Mouse (Mus musculus): ENCODE results near the gene Gm4302.
"Not testable (repeated sequence)": the region's sequence is repeated elsewhere in the genome, so short reads cannot be mapped to it uniquely, and the experiment has no call there.

Gm4302 gene

DNA sequence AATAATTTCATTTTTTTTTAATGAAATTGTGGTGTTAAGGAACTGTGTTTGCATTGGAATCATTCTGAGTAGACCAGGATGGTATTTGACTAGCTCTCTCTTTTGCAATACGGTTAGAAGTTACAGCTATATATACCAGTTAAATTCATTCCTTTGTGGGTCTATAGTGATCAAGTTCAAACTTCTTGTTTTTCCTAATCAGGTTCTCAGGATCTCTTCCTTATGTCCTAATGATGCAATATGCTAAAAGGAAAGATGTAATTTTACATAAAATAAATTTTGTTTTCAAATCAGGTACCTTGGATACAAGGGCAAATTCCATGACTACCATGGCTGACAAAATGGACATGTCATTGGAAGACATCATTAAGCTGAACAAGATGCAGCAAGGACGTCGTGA, at the start of gene Gm4302:
Gene Gm4302 (plus strand): TSS at position 301 of the 400 bp plus-strand sequence.
- DNase-seq (ENCODE audit: low read depth, low spot score) = not testable (repeated sequence)

DNA sequence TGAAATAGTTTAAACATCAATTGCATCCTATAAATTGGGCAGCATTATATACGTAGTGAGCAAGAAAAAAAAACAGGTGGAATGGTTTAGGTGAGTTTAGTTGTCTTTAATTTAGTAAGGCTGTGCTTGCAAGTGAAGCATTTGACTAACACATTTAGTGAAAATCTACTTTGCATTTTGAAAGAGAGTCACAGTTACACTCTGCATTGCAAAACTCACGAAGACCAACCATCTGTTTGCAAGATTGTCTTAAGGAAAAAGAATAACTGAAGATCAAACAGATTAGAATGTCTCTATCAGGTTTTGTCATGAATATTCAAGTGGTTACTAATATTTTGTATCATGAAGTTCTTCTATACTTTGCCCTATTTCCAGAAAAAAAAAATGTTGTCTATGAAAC, 44.5 kb upstream of the Gm4302 start:
- DNase-seq (ENCODE audit: low read depth, low spot score) = no peak

DNA sequence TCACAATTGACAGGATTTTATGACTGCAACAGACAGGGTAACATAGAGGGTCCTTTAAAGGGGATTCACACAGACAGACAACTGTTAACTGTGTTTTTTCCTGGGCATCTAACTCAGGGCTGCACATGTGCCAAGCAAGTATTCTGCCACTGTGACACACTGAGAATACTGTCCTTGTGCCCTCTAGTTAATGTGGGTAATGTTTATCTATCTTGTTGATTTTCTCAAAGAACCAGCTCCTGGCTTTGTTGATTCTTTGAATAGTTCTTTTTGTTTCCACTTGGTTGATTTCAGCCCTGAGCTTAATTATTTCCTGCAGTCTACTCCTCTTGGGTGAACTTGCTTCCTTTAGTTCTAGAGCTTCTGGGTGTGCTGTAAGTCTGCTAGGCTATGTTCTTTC, 40.5 kb upstream of the Gm4302 start:
- DNase-seq (ENCODE audit: low read depth, low spot score) = not testable (repeated sequence)

DNA sequence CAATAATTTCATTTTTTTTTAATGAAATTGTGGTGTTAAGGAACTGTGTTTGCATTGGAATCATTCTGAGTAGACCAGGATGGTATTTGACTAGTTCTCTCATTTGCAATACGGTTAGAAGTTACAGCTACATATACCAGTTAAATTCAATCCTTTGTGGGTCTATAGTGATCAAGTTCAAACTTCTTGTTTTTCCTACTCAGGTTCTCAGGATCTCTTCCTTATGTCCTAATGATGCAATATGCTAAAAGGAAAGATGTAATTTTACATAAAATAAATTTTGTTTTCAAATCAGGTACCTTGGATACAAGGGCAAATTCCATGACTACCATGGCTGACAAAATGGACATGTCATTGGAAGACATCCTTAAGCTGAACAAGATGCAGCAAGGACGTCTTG, 5.3 kb upstream of the Gm4302 start, which contains the start of gene Gm4301:
Gene Gm4301 (plus strand): TSS at position 301 of the 400 bp plus-strand sequence.
- not testable (repeated sequence) for DNase-seq (ENCODE audit: low read depth, low spot score)

DNA sequence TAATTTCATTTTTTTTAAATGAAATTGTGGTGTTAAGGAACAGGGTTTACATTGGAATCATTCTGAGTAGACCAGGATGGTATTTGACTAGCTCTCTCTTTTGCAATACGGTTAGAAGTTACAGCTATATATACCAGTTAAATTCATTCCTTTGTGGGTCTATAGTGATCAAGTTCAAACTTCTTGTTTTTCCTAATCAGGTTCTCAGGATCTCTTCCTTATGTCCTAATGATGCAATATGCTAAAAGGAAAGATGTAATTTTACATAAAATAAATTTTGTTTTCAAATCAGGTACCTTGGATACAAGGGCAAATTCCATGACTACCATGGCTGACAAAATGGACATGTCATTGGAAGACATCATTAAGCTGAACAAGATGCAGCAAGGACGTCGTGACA, 5.0 kb downstream of the Gm4302 start, which contains the start of gene Gm4303:
Gene Gm4303 (plus strand): TSS at position 301 of the 400 bp plus-strand sequence.
- DNase-seq (ENCODE audit: low read depth, low spot score) = not testable (repeated sequence)

DNA sequence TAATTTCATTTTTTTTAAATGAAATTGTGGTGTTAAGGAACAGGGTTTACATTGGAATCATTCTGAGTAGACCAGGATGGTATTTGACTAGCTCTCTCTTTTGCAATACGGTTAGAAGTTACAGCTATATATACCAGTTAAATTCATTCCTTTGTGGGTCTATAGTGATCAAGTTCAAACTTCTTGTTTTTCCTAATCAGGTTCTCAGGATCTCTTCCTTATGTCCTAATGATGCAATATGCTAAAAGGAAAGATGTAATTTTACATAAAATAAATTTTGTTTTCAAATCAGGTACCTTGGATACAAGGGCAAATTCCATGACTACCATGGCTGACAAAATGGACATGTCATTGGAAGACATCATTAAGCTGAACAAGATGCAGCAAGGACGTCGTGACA, 10.2 kb downstream of the Gm4302 start, which contains the start of gene Gm4305:
Gene Gm4305 (plus strand): TSS at position 301 of the 400 bp plus-strand sequence.
- DNase-seq (ENCODE audit: low read depth, low spot score) = not testable (repeated sequence)

DNA sequence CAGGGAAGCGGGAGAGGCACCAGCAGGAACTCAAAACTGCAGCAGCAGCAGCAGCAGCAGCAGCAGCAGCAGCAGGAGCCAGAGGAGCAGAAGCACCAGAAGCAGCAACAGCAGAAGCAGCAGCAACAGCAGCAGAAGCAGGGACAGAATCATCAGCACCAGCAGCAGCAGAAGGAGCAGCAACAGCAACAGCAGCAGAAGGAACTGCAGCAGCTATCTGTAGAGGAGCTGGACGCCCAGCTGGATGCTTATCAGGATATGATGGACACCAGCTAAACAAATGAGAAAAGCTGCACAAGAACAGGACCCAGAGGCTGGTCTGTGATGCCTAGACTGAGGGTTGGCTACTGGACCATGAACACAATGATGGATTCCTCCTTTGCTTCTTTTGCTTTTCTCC, 16.2 kb downstream of the Gm4302 start:
- DNase-seq (ENCODE audit: low read depth, low spot score) = not testable (repeated sequence)

DNA sequence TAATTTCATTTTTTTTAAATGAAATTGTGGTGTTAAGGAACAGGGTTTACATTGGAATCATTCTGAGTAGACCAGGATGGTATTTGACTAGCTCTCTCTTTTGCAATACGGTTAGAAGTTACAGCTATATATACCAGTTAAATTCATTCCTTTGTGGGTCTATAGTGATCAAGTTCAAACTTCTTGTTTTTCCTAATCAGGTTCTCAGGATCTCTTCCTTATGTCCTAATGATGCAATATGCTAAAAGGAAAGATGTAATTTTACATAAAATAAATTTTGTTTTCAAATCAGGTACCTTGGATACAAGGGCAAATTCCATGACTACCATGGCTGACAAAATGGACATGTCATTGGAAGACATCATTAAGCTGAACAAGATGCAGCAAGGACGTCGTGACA, 20.4 kb downstream of the Gm4302 start, which contains the start of gene Gm4307:
Gene Gm4307 (plus strand): TSS at position 301 of the 400 bp plus-strand sequence.
- not testable (repeated sequence) for DNase-seq (ENCODE audit: low read depth, low spot score)

DNA sequence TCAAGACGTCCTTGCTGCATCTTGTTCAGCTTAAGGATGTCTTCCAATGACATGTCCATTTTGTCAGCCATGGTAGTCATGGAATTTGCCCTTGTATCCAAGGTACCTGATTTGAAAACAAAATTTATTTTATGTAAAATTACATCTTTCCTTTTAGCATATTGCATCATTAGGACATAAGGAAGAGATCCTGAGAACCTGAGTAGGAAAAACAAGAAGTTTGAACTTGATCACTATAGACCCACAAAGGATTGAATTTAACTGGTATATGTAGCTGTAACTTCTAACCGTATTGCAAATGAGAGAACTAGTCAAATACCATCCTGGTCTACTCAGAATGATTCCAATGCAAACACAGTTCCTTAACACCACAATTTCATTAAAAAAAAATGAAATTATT, 41.8 kb downstream of the Gm4302 start, which contains the start of gene Gm4312:
Gene Gm4312 (minus strand): TSS at position 101 of the 400 bp plus-strand sequence.
- not testable (repeated sequence) for DNase-seq (ENCODE audit: low read depth, low spot score)

All from retina, postnatal 7 days (tissue).